Mouse (Mus musculus) cerebellum, adult 11-12 months (tissue): ENCODE results near the gene Sipa1l2.

ENCODE experiments used
- DNase-seq: peaks from one replicate; pipeline ENCODE4 v3.0.0; 2022

Gene Sipa1l2

DNA sequence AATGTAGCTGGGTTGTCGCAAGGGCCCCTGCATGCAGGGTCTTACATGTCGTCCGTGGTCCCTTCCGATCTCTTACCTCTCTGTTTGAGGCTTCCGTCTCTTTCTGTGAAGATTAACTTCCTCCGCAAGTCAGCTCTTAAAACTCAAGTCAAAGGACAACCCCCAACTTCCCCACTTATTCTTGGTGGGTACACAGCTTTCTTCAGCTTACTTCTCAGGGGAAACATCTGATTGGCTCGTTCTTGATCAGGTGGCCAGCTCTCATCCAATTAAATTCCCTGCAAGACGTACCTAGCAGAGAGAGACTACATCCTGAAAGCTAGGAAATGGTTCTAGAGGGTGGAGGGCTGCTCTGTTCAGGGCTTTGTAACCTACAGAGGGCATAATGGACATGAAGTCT lies 178.3 kb downstream of the Sipa1l2 start:
- DNase-seq = no peak

DNA sequence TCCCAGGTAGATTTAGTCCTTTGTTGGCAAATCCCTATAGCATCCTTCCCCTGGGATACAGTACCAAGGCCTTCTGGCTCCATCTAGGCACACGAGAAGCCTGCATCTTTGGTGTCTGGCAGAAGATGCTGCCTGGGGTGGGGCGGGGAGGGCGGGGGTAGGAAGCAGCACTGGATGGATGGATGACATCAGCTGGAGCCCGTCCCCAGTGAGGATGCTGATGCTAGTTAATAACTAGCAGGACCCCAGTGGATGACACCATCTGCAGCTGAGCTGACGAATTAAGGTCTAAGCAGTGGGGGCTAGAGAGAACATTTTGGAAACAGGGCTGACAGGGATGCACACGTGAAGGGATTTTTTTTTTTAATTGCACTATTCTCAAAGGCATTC lies 179.1 kb downstream of the Sipa1l2 start:
- DNase-seq = no peak

GRCm38 (mm10) chr8:125389756-125390505 lies 179.7 kb downstream of the Sipa1l2 start:
- peak; percentile 97 for DNase-seq

- peak; percentile 80 for DNase-seq
Observed at GRCm38 (mm10) chr8:125389280-125389679, 180.3 kb downstream of the Sipa1l2 start.

GRCm38 (mm10) chr8:125388404-125389180 lies 181.0 kb downstream of the Sipa1l2 start:
- no peak for DNase-seq

GRCm38 (mm10) chr8:125385519-125386150 lies 184.0 kb downstream of the Sipa1l2 start:
- peak; percentile 53 for DNase-seq

GRCm38 (mm10) chr8:125384551-125385183 lies 184.9 kb downstream of the Sipa1l2 start:
- no peak for DNase-seq

GRCm38 (mm10) chr8:125381674-125382073 lies 187.9 kb downstream of the Sipa1l2 start:
- no peak for DNase-seq

DNA sequence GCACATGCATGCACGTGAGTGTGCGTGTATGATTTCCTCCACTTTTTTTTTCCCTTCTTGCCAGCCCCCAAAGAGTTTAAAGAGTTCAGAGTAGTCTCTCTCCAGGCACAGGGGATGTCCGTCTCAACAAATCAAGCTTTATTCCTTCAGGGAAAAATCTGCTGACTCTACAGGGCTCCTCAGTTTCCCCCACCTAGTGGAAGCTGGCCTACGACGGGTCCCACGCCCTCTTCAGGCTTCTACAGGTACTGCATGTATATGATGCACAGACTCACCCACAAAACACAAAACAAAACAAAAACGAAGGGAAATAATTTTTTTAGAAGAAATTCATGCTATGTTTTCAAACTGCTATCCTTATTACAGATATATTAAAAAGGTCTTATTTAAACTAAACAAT lies 189.7 kb downstream of the Sipa1l2 start:
- no peak for DNase-seq

DNA sequence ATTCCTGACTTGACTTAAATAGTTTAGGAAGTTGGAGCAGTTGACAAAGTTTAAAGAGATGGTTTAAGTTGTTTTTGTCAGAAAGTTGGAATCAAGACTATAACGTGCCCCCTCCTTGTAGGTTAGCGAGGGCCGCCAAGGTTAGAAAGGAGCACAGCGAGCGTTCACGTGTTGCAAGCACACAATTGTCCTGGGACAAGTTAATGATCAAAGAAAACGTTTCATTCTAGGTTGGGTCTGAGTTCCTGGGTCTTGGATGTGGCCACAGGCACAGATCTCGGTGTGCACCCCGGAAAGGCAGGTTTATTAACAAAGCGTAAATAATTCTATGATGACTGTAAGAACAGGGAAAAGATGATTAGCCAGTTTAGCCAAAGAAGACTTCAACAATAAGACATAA lies 190.5 kb downstream of the Sipa1l2 start:
- no peak for DNase-seq

- no peak for DNase-seq
Observed at GRCm38 (mm10) chr8:125377704-125378103, 191.9 kb downstream of the Sipa1l2 start.

GRCm38 (mm10) chr8:125376448-125376845 lies 193.2 kb downstream of the Sipa1l2 start:
- DNase-seq = no peak

GRCm38 (mm10) chr8:125375659-125376447 lies 193.8 kb downstream of the Sipa1l2 start:
- no peak for DNase-seq

- DNase-seq = no peak
Observed at GRCm38 (mm10) chr8:125372596-125372995, 197.0 kb downstream of the Sipa1l2 start.

DNA sequence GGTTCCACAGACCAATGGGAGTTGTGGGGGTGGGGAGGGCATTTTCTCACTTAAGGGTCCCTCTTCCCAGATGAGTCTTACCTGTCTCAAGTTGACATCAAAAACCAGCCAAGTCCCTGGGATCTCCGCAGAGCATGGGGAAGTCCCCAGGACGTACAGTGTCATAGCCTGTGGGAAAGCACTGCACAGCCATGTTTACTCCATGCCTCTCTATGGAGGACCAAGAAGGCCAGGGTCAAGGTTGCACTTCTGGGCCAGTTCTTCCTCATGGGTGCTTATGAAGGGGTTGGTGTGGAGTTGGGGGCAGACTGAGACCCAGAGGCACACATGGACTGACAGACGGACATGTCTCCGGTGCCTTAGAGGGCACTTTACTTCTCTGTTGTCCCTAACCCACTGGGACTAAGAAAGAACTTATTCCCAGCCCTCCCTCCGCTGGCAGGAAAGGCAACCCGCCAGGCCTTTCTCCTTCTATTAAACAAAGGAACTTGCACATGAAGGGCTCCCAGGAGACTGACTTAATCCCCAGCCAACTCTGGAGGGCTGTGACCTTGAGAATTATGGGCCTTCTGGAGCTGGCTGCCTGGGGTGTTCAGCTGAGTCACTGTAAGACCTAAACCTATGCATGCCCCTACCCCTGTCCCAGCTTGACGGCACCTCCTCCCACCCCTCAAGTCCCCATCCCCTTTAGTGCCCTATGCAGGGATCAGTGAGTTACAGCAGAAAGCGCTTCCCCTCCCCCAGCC lies 199.9 kb downstream of the Sipa1l2 start:
- DNase-seq = no peak

DNA sequence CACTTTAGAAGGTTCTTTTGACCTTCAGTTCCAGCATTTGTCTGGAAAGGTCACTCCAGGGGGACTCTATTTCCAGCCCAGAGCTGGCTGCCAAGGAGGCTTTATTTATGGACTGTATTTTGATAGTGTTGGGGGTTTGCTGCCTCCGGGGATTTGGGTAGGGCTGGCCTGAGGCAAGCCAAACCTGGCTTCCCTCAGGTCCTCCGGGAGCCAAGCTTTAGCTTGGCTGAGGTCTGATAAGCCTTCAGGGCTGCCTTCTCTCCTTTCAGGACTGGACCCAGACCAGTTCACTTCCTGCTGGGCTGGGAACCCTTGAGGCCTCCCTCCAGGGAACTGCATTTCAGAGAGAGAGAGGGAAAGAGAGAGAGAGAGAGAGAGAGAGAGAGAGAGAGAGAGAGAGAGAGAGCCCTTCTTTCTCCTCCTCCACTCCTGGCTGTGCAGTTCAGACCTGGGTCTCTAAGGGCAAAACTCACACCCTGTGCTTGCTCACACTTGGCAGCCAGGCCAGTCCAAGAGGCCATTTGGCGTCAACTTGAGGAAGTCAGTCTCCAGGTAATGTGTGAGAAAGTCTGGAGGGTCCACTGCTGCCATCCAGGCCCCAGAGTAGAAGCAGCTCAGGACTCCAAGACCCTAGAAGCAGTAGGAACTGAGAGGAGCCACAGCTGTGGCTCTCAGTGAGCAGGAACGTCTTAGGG lies 201.1 kb downstream of the Sipa1l2 start:
- no peak for DNase-seq
